Mouse (Mus musculus) forebrain, embryonic 16.5 days (tissue): ENCODE measurements around the gene AF067061. TPM values are rescaled to one million over a fixed set of nuclear protein-coding genes. Genes with fewer than 3 reads are reported as not detected.

Experiments
- polyA plus RNA-seq: library from polyadenylated mRNA; unstranded; fragments of >200 nt; fragmentation: Nextera tagmentation; extraction: Ambion mirVana; gene quantifications from 2 replicates; pipeline ENCODE4 v1.2.1, GENCODE M21; 2015

AF067061 gene
- polyA plus RNA-seq, 1 experiment from 2014 or later = not detected

Other genes with a start within 250 kb of the AF067061 start
- gene Gm36079, start 236.1 kb upstream of the AF067061 start, polyA plus RNA-seq = not detected in 2 replicates
- not detected in 2 replicates for gene Gm21188, start 210.9 kb upstream of the AF067061 start, polyA plus RNA-seq
- not detected in 2 replicates for gene Gm20767, start 122.9 kb upstream of the AF067061 start, polyA plus RNA-seq
- not detected in 2 replicates for gene Gm21818, start 90.7 kb upstream of the AF067061 start, polyA plus RNA-seq
- not detected in 2 replicates for gene Gm21762, start 47.2 kb upstream of the AF067061 start, polyA plus RNA-seq
- gene Gm21731, start 24.0 kb upstream of the AF067061 start, polyA plus RNA-seq = not detected in 2 replicates
- not detected in 2 replicates for gene BC147527, start 37.3 kb downstream of the AF067061 start, polyA plus RNA-seq
- gene Tcstv3, start 53.8 kb downstream of the AF067061 start, polyA plus RNA-seq = not detected in 2 replicates